Mouse (Mus musculus) MN1 (cell line): ENCODE measurements around the gene Lmod1.
"Not testable (repeated sequence)": the region's sequence is repeated elsewhere in the genome, so short reads cannot be mapped to it uniquely, and the experiment has no call there.

Experiments
- DNase-seq: peaks from one replicate; pipeline ENCODE4 v3.0.0-alpha.2; 2016; ENCODE audit warnings: low spot score

Lmod1 gene

DNA sequence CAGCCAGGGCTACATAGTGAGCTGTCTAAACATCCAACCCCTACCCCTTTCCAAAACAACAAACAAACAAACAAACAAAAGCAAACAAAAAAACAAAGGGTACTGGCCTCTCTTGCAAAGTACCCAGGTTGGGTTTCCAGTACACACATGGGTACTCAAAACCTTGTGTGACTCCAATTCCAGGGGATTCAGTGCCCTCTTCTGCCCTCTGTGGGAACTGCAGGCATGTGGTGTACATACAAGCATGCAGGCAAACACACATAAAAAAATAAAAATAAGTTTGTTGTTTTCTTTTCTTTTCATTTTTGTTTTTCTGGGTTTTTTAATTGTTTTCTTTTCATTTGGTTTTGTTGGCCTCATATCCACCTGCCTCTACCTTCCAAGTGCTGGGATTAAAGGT is 37.5 kb downstream of the Lmod1 start:
- DNase-seq, result no peak

DNA sequence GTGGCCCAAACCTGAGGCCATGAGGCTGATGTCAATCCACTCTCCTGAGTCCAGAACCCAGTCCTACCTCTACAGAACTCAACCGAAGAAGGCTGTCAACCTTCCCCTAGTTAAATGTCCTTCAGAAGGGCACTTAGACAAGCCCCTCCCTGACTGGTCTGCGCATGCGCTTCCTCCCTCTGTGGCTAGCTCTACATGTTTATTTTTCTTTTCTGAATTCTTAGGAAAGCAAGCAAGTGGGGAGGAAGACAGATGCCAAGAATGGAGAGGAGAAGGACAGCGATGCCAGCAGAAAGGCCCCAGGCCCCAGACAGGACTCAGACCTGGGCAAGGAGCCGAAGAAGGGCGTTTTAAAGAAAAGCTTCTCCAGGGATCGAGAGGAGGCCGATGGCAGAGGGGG is 38.8 kb downstream of the Lmod1 start:
- no peak for DNase-seq

DNA sequence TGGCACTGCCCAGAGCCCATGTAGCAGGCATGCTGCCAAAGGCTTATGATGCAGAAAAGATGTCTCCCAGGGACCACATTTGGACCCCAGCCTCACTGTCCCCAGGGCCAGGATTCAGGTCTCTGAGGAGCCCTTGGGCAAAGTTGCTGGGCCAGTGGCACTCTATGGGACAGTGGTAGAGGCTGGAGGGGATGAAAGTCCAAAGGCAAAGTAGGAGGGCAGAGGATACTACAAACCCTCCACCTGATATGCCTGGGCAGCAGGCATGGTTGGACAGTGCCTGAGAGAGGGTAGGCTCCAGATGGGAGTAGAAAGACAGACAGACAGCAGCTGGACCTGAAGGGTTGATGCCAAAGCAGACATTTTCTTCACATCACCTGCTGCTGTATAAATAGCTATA is 41.8 kb downstream of the Lmod1 start:
- DNase-seq, result no peak

DNA sequence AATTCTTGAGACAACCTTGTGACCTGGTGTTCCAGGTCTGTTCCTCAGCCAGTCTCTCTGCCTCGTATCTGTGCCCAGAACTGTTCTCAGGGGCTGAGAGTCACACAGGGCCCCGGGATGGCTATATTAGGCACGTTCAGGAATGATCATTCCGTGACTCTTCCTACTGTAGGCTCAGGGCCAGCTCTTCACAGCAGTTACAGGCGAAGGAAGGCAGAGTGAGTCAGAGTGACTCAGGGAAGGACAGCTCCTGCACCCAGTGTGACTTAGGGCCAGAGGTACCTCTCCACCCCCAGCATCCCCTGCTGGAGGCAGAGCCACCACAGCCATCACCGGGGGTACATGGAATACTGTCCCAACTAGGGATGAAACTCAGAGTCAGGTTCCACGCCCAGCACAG is 42.4 kb downstream of the Lmod1 start:
- peak; percentile 63 for DNase-seq

DNA sequence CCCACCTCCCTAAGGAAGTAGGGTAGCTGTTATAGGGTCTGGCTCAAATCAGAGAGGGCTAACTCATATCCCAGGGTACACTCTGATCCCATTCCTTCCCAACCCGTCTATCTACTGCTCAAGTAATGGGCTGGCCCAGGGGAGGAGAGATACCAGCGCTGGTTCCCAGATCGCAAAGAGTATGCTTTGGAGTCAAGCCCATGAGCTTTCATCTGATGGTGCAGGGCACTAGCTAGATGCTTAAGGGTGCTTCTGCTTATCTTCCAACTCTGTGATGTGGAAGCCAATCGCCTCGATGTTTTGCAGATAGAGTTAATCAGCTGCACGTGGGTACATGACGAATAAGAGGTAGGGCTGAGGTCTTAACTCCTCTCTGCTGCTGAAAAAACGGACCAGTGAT is 43.0 kb downstream of the Lmod1 start:
- peak; percentile 38 for DNase-seq

DNA sequence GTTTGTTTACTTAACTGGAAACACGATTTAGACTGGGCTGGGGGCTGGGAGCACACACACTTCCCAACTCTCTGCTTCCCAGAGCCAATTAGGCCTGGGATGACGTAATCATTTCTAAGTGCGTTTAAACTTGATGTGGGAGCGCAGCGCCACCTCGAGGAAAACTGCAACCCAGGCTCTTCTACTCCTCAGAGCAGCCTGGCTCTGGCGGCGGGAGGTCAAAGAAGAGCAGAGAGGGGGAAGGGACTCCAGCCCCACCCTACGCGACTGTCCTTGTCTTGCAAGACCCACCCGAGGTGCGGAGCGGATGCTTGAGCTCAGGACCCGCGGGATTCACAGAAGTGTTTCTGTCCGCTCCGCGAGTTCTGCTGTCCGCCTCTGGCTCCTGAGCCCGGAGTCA is 43.6 kb downstream of the Lmod1 start:
- DNase-seq, result peak; percentile 95

DNA sequence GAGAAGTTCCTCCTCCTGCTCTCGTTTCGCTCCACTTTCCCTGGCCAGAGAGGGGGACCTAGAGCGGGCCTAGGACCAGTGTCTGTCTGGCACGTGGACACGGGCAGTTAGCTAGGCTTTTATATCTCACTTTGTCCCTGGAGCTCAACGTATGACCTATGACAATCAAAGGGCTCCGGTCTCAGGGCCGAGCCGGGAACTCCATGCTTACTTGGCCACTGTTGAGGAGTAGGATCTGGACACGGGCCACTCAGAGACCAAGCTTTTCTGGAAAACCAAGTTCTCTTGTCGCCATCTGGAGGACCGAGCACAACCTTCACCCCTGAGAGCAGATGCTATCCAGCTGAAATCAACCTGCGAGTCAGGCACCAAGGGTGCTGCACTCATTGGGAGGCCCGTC is 44.4 kb downstream of the Lmod1 start:
- peak; percentile 85 for DNase-seq

DNA sequence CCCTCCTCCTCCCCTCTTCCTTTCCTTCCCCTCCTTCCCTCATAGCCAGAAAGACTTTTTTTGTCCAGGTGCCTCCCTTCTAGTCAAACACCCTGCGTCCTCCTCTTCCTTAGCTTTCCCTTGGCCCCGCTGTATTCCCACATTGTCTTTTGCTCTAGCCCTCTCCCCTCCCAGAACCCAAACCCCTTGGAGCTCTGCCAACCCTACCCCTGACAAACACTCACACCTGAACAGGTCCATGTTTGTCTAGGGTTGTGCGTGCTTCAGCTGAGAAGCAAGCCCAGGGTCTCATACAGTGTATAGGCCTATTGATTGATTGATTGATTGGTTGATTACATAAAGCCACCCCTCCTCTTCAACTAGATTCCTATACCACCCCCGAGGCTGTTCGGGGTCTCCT is 44.8 kb downstream of the Lmod1 start:
- no peak for DNase-seq

DNA sequence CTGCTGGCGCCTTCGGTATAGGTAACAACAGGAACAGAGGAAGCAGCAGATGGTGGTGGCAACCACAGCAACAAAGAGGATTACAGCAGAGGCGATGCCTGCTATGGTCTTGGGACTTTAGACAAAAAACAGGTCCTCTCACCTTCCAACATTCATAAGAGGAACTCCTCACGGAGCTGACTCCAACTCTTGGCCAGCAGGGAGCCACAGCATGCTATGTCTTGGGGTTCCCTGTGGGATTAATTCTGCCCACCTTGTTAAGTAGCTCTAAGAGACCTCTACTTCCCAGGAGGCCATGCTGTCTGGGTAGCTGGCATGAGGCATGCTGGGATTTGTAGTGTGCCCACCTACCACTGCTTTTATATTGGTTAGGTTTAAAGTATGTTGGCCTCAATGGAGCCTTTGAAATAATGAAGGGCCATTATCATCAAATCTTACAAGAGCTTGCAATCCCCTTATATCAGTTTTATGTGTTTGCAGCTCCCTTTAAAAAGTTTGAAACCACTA is 48.6 kb downstream of the Lmod1 start:
- DNase-seq, result no peak

DNA sequence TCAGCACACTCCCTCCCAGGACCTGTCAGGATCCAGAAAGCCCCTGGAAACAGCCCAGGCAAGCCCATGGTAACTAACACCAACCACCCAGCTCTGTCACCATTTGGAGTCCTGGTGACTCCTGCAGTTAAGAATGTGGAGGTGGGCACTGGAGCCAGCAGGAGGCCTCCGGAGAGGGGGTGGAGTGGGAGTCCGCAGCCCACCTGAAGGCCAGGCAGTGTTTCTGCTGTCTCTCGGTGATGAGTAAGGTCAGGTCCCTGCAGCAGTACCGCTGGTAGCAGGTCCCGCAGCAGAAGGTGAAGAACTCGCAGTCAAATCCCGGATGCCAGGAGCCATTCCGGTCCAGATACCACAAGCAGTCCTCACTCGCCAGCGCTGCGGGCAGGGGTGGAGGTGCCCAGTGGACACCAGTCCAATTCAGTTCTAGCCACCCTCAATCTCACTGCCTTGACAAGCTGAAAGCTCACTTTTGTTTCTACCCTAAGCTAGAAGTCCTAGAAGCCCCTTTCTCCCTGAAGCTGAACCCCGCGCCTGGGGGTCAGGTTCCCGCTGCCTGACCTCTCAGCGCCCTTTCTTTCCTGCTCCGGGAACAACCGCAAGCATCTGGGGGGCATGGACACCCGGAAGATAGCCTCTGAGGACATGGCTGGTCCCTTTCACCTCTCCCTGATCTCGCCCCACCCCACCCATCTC is 49.7 kb downstream of the Lmod1 start:
- peak; percentile 53 for DNase-seq

DNA sequence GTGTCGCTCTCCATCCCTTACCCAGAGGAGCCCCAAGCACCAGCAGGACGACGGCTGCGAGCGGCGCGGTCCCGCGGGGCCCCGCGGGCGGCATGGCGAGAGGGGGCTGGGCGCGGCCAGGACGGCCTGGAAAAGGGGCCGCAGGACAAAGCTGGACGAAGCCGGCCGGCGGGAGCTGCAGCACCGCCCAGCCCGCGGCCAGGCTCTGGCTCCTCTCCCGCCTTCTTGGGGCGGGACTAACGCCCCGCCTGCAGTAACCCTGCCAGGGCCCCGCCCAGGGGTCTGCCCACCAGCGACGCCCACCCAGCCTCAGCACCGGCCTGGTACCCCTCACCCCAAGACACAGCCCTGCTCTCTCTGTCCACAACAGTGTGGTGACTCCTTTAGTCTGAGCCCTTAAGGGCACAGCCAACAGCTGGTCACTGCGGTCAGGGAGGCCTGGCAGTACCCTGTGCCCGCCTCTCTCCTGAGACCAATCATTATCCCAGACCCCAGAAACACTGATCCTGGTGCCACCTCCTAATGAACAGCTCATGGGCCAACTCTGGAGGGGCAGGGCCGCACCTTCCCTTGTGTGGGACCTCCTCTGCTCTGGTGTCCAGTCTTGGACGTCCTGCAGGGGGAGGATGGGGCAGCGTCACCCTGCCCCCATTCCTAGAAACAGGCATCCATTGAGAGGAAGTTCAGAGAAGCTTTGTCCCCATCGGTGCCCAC is 50.4 kb downstream of the Lmod1 start, which contains the start of gene Shisa4:
Gene Shisa4 (minus strand): TSS at position 370 of the 714 bp plus-strand sequence.
- peak; percentile 89 for DNase-seq

DNA sequence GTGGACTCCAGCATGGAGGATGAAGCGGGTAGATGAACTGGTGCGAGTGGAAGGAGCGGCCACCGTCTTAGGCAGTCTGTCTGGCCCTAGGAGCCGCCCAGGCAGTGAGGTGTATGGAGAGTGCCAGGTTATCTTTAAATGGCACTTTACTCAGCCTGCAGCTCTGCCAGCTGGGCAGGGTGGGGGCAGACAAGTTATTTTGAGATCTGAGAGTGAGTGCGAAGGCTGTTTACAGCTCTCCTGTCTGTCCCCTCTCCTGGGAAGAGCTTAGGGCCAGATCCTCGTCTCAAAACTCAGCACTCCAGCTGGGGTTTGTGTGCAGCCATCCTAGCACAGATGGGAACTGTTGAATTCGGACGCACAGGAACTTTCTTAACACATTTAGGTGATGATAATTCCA is 54.0 kb downstream of the Lmod1 start:
- DNase-seq, result no peak

DNA sequence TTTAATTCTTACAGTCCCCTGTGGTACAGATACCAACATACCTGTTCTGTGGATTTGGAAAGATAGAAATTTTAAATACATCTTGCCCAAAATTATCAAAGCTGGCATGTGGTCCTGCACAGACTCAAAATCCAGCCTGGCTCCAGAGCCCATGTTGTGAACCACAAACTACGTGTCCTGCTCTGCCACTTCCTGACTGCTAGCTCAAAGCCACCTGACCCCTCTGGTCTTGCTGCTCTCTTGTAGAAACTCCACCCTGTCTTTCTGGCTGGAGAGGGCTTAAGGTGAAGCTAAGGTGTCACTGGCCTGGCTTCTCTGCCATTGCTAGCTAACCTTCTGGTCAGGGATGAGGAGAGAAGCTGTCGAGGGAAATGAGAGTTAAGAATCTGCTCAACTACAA is 54.4 kb downstream of the Lmod1 start:
- no peak for DNase-seq

DNA sequence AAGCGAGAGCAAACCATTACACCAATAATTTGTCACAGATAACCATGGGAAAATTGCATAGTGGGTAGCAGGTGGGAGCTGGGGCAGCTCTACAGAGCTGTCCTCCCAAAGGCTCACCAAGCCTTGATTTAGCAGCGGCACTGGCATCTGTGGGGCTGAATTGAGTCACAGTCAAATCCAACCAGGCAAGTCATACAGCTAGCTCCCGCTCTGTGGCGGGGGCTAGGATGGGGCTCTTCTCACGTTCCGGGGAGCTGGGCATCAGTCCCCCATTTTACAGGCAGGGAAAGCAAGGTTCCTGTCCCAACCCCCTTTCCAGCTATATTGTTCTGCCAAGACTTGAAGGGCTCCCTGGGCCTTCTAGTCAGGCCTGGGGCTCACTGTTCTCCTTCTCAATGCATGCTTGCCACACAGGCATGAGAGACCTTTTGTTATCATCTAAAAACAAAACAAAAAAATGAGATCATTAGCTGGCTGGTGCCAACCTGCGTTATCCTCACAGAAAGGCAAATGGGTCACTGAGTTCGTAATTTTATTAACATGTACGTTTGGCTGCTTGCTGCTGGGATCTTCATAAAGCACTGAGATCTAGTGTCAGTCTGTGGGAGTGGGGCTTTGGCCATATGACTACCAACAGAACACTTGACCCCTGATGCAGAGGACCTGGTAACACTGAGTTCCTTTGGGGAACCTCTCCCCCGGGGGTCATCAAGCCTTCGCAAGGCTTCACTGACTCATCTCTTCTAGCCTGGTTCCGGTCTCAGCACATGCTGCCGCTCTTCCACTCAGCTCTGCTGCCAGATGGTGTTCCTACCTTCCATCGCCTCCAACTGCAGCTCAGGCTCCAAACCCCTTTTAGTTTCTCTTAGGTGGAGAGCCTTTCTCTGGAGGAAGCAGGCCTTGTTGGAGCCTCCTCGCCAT is 55.7 kb downstream of the Lmod1 start:
- no peak for DNase-seq

DNA sequence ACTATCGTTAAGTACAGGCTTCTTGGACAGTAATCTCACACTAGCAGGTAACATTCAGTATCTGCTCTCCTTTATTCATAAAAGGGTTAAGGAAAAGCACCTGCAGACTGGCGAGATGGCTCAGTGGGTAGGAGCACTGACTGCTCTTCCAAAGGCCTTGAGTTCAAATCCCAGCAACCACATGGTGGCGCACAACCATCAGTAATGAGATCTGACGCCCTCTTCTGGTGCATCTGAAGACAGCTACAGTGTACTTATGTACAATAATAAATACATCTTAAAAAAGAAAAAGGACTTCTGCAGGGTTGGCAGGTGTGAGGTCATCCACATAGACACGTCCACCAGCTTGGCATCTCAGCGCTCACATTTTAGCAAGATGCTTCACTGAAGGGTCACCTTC is 57.0 kb downstream of the Lmod1 start:
- not testable (repeated sequence) for DNase-seq

DNA sequence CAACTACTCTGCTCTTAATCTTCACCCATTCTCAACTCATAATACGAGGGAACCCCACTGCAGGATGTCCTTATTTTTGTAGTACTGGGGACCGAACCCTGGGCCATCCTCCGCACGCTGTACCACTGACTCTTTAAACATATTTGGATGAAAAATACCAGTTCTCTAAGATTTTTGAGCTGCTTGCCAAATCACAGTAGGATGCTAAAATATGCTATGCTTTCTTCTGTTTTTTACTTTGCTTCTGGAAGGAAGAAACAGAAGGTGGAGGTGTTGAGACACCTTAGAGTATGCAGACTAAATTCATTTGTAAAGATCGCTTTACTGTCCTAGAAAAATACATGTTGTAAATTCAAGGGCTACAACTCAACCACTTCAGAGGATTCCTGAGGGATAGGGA is 59.6 kb downstream of the Lmod1 start:
- DNase-seq, result no peak

DNA sequence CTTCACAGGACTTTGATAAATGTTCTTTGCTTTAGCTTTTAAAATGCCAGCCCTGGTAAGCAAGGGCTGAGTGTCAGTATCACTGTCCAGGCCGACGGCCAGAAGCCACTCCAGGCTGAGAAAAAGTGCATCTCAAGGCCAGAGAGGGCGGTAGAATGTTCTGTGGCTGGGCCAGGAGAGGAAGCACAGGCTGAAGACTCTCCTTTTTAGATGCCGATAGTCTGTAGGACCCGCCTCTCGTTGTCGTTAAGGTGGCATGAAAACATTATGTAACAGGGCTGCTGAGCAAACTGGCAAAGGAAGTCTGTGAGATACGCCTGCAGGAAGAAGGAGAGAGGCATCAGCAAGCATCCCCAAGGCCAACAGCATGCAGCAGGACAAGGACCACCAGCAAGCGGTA is 60.6 kb downstream of the Lmod1 start:
- no peak for DNase-seq

DNA sequence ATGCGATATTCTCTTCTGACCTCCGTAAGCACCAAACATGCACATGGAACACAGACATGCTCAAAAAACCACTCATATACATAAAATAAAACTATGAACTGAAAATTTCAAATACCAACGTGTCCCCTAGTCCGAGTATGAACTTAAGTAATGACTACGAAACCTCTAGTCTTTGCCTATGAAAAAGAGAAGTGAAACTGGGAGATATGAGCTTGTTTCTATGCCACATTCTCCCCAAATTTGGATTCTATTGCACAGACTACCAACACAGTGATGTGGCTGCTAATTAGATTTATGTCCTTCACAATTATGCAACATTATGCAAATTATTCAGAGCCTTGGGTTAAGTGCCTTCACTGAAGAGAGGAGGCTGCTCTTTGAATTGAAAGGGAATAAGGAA is 74.9 kb downstream of the Lmod1 start:
- DNase-seq, result no peak

DNA sequence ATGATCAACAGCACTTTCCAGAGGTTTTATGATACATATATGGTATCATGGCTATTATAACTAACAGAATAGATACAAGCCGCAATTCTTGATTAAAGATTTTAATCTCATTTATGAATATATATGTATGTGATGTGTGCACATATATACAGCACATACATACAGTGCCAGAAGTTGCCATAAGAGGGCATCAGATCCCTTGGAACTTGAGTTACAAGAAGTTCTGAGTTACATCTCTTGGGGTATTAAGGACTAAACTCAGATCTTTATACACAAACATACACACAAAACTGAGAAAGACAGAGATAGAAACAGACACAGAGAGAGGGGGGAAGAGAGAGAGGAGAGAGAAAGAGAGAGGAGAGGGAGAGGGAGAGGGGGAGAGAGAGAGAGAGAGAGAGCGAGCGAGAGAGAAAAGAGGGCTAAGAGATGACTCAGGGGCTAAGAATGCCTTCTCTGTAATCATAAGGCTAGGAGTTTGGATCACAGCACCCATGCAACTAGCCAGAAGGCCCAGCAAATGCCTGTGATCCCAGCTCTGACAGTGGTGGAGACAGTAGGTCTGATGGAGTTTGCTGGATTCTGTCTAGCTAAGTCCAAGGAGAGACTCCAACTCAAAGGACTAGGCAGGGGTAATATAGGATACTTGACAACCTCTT is 77.0 kb downstream of the Lmod1 start:
- DNase-seq, result no peak

DNA sequence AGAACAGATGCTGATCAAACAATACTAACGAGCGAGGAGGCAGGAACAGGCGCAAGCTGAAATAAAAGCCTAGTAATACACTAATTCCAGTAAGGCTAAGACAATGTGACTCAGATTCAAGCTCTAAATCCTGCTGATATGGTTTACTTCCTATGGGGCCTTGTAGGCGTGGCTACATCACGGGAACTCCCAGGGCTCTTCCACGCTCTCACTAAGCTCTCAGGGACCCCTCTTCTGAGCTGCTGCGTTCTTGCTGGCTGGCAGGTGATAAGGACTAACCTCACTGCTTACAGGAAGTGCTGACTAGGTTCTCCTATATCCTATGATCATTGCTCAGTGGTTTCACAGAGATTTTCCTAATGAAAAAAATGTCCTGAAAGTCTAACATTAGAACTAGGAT is 80.7 kb downstream of the Lmod1 start:
- DNase-seq, result no peak

DNA sequence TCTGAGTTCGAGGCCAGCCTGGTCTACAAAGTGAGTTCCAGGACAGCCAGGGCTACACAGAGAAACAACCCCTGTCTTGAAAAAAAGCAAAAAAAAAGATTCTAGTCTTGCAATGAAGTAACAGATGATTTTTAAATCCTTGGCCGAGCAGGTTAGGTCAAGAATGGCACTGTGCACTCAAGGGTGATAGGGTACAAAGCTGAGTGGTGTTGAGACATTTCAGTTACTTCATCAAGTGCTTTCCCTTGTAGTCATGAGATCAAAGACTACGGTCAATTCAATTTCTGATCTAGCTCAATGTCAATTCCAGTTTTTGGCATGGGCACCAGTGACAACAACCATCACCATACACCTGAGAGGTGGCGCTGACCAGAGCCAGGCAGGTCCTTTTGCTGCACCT is 84.4 kb downstream of the Lmod1 start:
- DNase-seq, result no peak

DNA sequence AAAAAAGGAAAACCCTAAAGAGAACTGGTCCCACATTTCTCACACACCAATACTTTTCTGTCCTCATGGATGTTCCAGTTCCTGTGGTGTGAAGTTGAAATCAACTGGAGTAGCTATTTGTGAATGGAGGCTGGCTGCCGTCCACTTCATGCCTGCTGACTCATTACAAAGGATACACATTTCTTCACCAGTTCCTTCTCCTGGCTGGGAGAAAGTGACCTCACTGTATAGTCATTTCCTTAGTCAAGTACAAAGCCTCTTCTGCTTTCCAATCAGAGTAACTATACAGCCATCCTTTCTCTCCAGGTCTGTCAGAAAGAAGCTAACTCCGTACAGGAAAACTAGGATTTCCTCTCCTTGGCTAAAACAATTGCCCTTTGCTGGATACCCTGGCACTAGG is 86.4 kb downstream of the Lmod1 start:
- DNase-seq, result peak; percentile 56
